Mouse (Mus musculus) liver, adult 2 months (tissue): ENCODE results near the gene Iqgap2. TPM values are rescaled to one million over a fixed set of nuclear protein-coding genes. Genes with fewer than 3 reads are reported as not detected.
A peak's percentile ranks its signal among the peaks of the same experiment; 100 is the strongest.

Experiments
- DNase-seq: peaks from one replicate; pipeline ENCODE4 v3.0.0-alpha.2; 2011; ENCODE audit warnings: low read depth, low spot score; ENCODE audit errors: extremely low read depth
- H3K27ac ChIP-seq: fragments of 200-500 bp; replicated peaks from 2 replicates; pipeline ENCODE4 v1.5.1; 2012; ENCODE audit warnings: low read depth, mild to moderate bottlenecking, control low read depth, inconsistent platforms, low read length; ENCODE audit not compliant: insufficient read depth
- H3K27me3 ChIP-seq: fragments of 200-500 bp; 2 replicates; pipeline ENCODE4 v1.6.1; 2012; ENCODE audit warnings: mild to moderate bottlenecking, moderate library complexity, low read length, inconsistent platforms; ENCODE audit not compliant: control insufficient read depth, insufficient read depth
- H3K36me3 ChIP-seq: fragments of 200-500 bp; 2 replicates; pipeline ENCODE4 v1.6.1; 2012; ENCODE audit warnings: low read length, inconsistent platforms; ENCODE audit not compliant: control insufficient read depth, insufficient read depth
- H3K4me1 ChIP-seq: fragments of 200-500 bp; 2 replicates; pipeline ENCODE4 v1.6.1; 2011; ENCODE audit warnings: low read length; ENCODE audit not compliant: control insufficient read depth, insufficient read depth
- H3K4me3 ChIP-seq: fragments of 200-500 bp; 2 replicates; pipeline ENCODE4 v1.5.1; 2011; ENCODE audit warnings: low read depth, mild to moderate bottlenecking, control low read depth, low read length, moderate library complexity; ENCODE audit not compliant: insufficient read depth
- H3K79me2 ChIP-seq: fragments of 200-500 bp; 2 replicates; pipeline ENCODE4 v1.6.1; 2012; ENCODE audit warnings: inconsistent platforms, mild to moderate bottlenecking, low read length, moderate library complexity; ENCODE audit not compliant: control insufficient read depth, insufficient read depth
- H3K9ac ChIP-seq: fragments of 200-500 bp; 2 replicates; pipeline ENCODE4 v1.6.1; 2012; ENCODE audit warnings: low read depth, mild to moderate bottlenecking, control low read depth, inconsistent platforms, low read length
- CTCF ChIP-seq: fragments of 200-500 bp; IDR thresholded peaks from 2 replicates; pipeline ENCODE4 v1.5.1; 2011; ENCODE audit warnings: low read depth, low read length, control low read depth
- POLR2A ChIP-seq: fragments of 200-500 bp; IDR thresholded peaks from 2 replicates; pipeline ENCODE4 v1.6.1; 2011; ENCODE audit warnings: low read length, control low read depth; ENCODE audit not compliant: insufficient read depth; ENCODE audit errors: extremely low read depth
- WGBS: fragments of 180-500 bp; shearing (Covaris S2); methylation state at CpG from one replicate; pipeline ENCODE4 v1.1.7; 2018; 5-methylcytosine and 5-hydroxymethylcytosine counted together
- polyA plus RNA-seq: library from polyadenylated mRNA; depleted of rRNA; stranded (reverse); fragments of >200 nt; gene quantifications from 2 replicates; pipeline ENCODE4 v1.2.3, GENCODE M21; 2012
- total RNA-seq: library from RNA; depleted of rRNA; stranded (reverse); fragments of >200 nt; gene quantifications from 2 replicates; pipeline ENCODE4 v1.2.3, GENCODE M21; 2014

Iqgap2 gene
- total and polyA plus RNA-seq, 2 experiments = 21.4 to 189 TPM

DNA sequence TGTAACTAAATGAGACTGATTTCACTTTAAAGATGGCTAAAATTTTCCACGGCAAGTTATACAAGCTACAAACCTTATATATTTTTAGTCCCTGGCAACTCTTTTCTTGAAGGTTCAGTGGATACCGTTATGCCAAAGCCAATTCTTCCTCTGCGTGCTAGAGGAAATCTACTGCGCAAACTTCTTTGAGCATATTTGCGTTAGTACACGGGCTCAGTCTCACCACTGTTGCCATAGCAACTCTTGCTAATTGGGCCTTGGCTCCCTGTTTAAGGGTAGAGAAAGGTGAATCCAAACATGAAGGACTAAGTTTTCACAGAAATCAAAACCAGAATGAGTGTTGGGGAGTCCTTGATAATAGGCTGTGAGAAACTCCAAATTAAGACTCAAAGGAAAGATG, 68.8 kb downstream of the Iqgap2 start:
- Histone ChIP-seq H3K4me1 (peaks cover 10% of the 10 kb centered on the region), H3K4me3 (no peak overlapping the region), H3K9ac (no peak overlapping the region), H3K27me3 (no peaks in the 10 kb centered on the region), H3K36me3 (peaks cover 3% of the 10 kb centered on the region; the same call in 1 of the 2 replicates), H3K27ac (no peak overlapping the region), H3K79me2 (peaks cover 46% of the 10 kb centered on the region)
- no peak for DNase-seq
- TF ChIP-seq CTCF (no peak), POLR2A (no peak)
- 80% methylated on average over 6 of the region's 6 CpGs for WGBS

DNA sequence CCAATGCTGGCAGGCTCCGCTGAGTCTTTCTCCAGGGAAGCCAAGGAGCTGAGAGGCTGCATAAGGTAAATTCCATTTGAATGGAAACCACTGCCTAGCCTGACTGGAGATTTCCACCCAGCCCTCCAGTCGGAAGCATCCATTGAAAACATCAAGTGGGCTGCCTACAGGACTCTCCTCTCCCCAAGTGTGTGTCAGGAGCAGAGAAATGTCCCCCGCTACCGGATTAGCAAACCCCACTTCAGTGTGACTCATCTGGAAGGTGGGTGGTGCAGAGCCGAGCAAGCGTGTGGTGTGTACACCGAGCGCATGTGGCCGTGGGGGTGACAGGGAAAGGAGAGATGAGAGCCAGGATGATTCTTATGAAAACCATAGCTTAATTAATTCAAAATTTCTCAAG, 71.7 kb downstream of the Iqgap2 start:
- no peak for DNase-seq
- Histone ChIP-seq H3K9ac (no peak overlapping the region), H3K36me3 (peaks cover 3% of the 10 kb centered on the region; the same call in 1 of the 2 replicates), H3K79me2 (peaks cover 49% of the 10 kb centered on the region), H3K27me3 (no peaks in the 10 kb centered on the region), H3K27ac (no peak overlapping the region), H3K4me1 (no peaks in the 10 kb centered on the region), H3K4me3 (no peak overlapping the region)
- no peak for TF ChIP-seq CTCF
- TF ChIP-seq POLR2A = no peak
- WGBS = 95% methylated on average over 9 of the region's 9 CpGs

DNA sequence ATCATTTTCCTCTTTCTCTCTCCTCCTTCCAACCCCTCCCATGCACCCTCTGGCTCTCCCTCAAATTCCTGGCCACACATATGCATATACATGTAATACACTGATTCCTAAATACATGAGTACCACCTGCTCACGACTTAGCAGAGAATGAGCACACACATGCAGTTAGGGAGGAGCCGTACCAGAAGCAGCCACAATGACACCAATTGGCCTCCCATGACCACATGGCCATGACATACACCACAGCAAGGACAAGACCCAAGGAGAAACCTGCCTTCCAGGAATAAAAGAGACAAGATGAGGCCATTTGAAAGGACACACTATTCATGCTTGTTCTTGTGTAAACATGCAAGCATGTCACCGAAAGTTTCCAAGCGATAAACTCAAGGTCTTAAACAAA, 72.8 kb downstream of the Iqgap2 start:
- no peak for TF ChIP-seq POLR2A
- no peak for TF ChIP-seq CTCF
- DNase-seq = no peak
- H3K79me2 ChIP-seq = peaks cover 49% of the 10 kb centered on the region
- 78% methylated on average over 4 of the region's 4 CpGs for WGBS
- peaks cover 4% of the 10 kb centered on the region; the same call in 1 of the 2 replicates for H3K36me3 ChIP-seq
- no peaks in the 10 kb centered on the region for H3K4me1 ChIP-seq
- H3K9ac ChIP-seq = no peak overlapping the region
- no peak overlapping the region for H3K27ac ChIP-seq
- H3K27me3 ChIP-seq = no peaks in the 10 kb centered on the region
- no peak overlapping the region for H3K4me3 ChIP-seq

DNA sequence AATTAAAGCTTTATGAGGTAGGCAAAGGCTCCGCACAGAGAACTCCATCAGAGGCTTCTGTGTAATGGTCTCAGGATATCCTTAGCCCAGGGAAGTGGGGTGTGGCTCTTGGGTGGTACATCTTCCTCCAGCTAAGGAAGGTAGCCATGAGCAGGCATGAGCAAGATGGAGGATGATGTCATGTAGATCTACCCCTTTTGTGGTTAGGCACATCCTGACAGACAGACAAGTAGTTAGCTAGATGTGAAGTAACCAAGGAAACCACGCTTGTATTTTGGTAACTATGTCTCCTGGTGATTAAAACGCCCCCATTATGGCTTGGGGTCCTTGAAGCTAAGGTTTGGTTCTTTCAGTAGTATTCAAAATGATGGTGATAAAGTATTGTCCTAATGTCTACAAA, 78.1 kb downstream of the Iqgap2 start:
- peaks cover 52% of the 10 kb centered on the region for H3K79me2 ChIP-seq
- peaks cover 9% of the 10 kb centered on the region; the same call in 1 of the 2 replicates for H3K4me1 ChIP-seq
- no peak for DNase-seq
- H3K27me3 ChIP-seq = no peaks in the 10 kb centered on the region
- no peak overlapping the region for H3K9ac ChIP-seq
- H3K27ac ChIP-seq = no peak overlapping the region
- WGBS = 96% methylated on average over 3 of the region's 3 CpGs
- no peak for TF ChIP-seq POLR2A
- TF ChIP-seq CTCF = no peak
- H3K4me3 ChIP-seq = no peak overlapping the region
- 0 out of 2 replicates have a peak, but pooled peaks cover 2% of the 10 kb centered on the region for H3K36me3 ChIP-seq

DNA sequence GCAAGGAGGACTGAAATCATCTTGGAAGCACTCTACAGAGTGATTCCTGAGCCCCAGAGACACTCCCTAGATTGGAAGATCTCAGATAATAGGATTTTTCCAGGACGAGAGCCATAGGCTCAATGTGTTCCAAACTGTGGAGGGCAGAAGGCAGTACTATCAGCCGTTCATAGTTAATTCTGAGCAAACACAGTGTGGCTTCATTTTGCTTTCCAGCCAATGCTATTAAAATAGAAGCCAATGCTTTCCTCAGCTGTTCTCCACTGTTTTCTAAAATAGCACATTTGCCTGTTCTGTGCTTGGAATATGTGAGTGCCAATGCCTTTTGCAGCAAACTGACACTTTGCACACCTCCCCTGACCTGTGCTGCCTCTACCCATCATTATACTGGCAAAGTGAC, 80.9 kb downstream of the Iqgap2 start:
- H3K4me3 ChIP-seq = no peak overlapping the region
- H3K79me2 ChIP-seq = peaks cover 38% of the 10 kb centered on the region; the same call in 1 of the 2 replicates
- peaks cover 17% of the 10 kb centered on the region for H3K4me1 ChIP-seq
- 0 out of 2 replicates have a peak, but pooled peaks cover 2% of the 10 kb centered on the region for H3K36me3 ChIP-seq
- H3K27ac ChIP-seq = no peak overlapping the region; the same call in 1 of the 2 replicates
- WGBS = 14% methylated on average over 2 of the region's 2 CpGs
- H3K9ac ChIP-seq = no peak overlapping the region
- no peaks in the 10 kb centered on the region for H3K27me3 ChIP-seq
- DNase-seq = peak; percentile 88
- TF ChIP-seq POLR2A (no peak), CTCF (no peak)

DNA sequence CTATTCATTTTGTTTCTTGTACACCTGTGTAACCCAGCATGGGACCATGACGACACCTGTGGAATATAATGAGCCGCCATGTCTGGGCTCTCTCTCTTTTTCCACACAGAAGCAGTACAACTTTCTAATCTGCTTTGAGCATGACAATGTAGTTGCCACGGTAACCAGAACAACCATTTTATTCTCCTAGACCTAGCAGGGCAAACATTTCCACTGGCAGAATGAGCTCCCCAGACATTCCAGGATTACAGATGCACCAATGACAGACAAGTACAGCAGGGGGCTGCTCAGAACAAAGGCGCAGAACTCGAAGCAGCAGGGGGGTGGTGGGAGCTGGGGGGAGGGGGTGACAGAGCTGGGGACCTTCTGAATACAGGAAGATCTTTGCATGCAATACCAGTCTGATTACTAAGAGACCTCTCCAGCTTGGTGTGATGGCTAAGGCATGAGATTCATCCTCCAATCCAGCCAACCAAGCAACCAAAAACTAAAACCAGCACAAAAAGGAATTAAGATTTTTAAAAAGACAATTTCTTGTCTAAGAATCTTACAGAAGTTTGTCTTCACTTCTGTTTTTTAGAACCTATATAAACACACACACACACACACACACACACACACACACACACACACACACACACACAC, 84.5 kb downstream of the Iqgap2 start:
- H3K79me2 ChIP-seq = peaks cover 48% of the 10 kb centered on the region
- H3K36me3 ChIP-seq = no peaks in the 10 kb centered on the region; the same call in 1 of the 2 replicates
- TF ChIP-seq CTCF (no peak), POLR2A (no peak)
- H3K27me3 ChIP-seq = no peaks in the 10 kb centered on the region
- WGBS = 79% methylated on average over 5 of the region's 5 CpGs
- no peak overlapping the region for H3K9ac ChIP-seq
- peaks cover 20% of the 10 kb centered on the region for H3K4me1 ChIP-seq
- no peak overlapping the region; the same call in 1 of the 2 replicates for H3K27ac ChIP-seq
- no peak overlapping the region for H3K4me3 ChIP-seq
- no peak for DNase-seq
